Mouse (Mus musculus) lung, adult 2 months (tissue): ENCODE data around the gene Fam78a. TPM values are rescaled to one million over a fixed set of nuclear protein-coding genes. Genes with fewer than 3 reads are reported as not detected.
"Not testable (repeated sequence)": the region's sequence is repeated elsewhere in the genome, so short reads cannot be mapped to it uniquely, and the experiment has no call there.

Experiments
- DNase-seq: peaks from one replicate; pipeline ENCODE4 v3.0.0; 2022
- H3K4me1 ChIP-seq: fragments of 200-500 bp; 2 replicates; pipeline ENCODE4 v1.6.1; 2011; ENCODE audit warnings: low read length; ENCODE audit not compliant: control insufficient read depth, insufficient read depth
- H3K4me3 ChIP-seq: fragments of 200-500 bp; replicated peaks from 2 replicates; pipeline ENCODE3; 2011; ENCODE audit warnings: low read depth, mild to moderate bottlenecking, control low read depth, low read length; ENCODE audit errors: extremely low read depth
- CTCF ChIP-seq: fragments of 200-500 bp; IDR thresholded peaks from 2 replicates; pipeline ENCODE4 v1.5.1; 2011; ENCODE audit warnings: mild to moderate bottlenecking, low read length, control low read depth; ENCODE audit not compliant: insufficient read depth
- POLR2A ChIP-seq: fragments of 200-500 bp; IDR thresholded peaks from 2 replicates; pipeline ENCODE4 v1.6.1; 2011; ENCODE audit warnings: low read depth, mild to moderate bottlenecking, control low read depth, low read length, borderline replicate concordance; ENCODE audit errors: extremely low read depth
- WGBS: fragments of 180-500 bp; shearing (Covaris S2); methylation state at CpG from one replicate; pipeline ENCODE4 v1.1.7; 2018; 5-methylcytosine and 5-hydroxymethylcytosine counted together
- polyA plus RNA-seq: library from polyadenylated mRNA; depleted of rRNA; stranded (reverse); fragments of >200 nt; gene quantifications from 2 replicates; pipeline ENCODE4 v1.2.3, GENCODE M21; 2012

The Fam78a gene
- polyA plus RNA-seq, 1 experiment = 7.5 TPM

DNA sequence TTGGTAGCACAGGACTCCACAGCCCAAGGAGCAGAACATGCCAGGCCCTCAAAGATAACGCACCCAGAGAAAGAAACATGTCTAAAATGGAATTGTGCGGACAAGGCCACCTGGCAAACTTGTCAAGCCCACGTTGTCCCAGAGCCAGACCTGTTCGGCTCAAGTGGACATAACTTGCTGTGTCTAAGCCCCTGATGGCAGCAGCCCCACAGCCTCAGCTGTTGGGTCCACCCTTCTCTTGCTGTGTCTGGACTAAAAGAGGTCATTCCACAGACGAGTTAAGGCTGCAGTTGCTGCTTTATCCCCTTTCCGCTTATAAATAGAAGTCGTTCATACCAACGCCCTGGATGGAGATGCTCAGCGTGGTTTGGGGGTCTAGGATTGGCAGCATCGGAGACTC, 28.1 kb downstream of the Fam78a start:
- no peak for TF ChIP-seq POLR2A
- no peak for TF ChIP-seq CTCF
- H3K4me3 ChIP-seq = no peak overlapping the region
- WGBS = 78% methylated on average over 10 of the region's 10 CpGs
- H3K4me1 ChIP-seq = no peaks in the 10 kb centered on the region
- DNase-seq = no peak

DNA sequence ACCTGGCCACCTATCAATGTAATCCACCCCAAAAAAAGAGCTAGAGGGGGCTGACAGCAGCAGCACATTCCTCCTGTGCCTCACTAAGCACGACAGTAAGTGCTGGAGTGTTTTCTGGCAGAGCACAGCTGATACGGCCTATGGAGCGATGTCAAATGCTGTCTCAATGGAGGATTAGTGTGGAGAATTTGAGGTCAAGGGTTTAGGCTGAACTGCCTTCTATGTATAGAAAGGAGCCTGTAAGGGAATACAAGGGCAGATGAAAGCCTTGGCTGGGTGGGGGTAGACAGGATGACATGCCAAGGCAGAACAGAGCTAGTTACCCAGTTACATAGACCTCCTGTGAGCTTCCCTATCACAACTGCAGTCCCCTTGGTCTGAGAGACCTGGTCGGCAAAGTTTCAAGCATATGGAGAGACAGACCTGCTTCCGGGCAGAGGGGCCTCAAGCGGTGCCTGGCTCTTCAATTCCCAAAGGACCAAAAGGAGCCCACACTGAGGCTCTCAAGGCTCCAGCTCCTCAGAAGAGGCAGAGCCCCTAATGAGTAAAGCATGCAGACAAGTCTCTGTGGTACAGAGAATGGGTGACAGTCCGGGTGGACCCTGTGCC, 29.2 kb downstream of the Fam78a start:
- Histone ChIP-seq H3K4me1 (no peaks in the 10 kb centered on the region), H3K4me3 (no peak overlapping the region)
- no peak for DNase-seq
- TF ChIP-seq POLR2A = no peak
- no peak for TF ChIP-seq CTCF
- 68% methylated on average over 7 of the region's 7 CpGs for WGBS

DNA sequence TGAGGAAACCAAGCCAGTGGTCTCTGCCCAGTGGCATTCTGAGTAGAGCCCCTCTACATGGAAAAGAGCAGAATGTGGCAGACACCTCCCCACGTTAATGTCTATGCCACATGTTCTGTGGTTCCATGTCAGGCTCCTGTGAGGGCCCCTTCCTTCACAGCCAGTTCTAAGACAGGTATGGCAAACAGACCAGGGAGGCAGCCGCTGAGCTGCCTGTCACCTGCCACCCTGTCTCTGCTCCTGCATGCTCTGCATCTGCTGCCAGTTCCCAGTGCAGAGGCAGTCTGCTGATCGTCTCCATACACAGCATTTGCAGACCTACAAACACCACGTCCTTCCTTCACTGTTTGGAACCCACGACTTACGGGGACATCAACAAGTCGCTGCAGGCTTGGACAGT, 32.2 kb downstream of the Fam78a start:
- Histone ChIP-seq H3K4me1 (no peaks in the 10 kb centered on the region), H3K4me3 (no peak overlapping the region)
- WGBS = 92% methylated on average over 7 of the region's 7 CpGs
- TF ChIP-seq POLR2A (no peak), CTCF (no peak)
- no peak for DNase-seq

GRCm38 (mm10) chr2:32051791-32052190, 32.9 kb downstream of the Fam78a start:
- H3K4me3 ChIP-seq = no peak overlapping the region
- WGBS = 84% methylated on average over 8 of the region's 8 CpGs
- no peaks in the 10 kb centered on the region for H3K4me1 ChIP-seq
- no peak for DNase-seq
- TF ChIP-seq POLR2A = no peak
- no peak for TF ChIP-seq CTCF

DNA sequence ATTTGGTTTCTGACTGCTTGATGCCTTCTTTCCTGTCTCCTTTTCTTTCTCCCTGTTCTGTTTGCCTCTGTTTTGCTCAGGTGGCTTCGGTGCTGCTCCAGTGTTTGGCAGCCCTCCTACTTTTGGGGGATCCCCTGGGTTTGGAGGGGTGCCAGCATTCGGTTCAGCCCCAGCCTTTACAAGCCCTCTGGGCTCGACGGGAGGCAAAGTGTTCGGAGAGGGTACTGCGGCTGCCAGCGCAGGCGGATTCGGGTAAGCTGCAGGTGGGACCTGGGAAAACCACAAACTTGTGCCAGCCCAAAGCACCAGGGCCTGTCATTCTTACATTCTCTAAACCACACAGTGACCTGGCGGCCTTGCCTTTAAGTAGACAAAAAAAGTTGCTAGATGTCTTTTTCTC, 37.3 kb downstream of the Fam78a start:
- WGBS = 79% methylated on average over 10 of the region's 10 CpGs
- TF ChIP-seq CTCF = no peak
- no peak for TF ChIP-seq POLR2A
- no peak overlapping the region for H3K4me3 ChIP-seq
- DNase-seq = no peak
- no peaks in the 10 kb centered on the region for H3K4me1 ChIP-seq

- TF ChIP-seq POLR2A (no peak), CTCF (no peak)
- Histone ChIP-seq H3K4me3 (no peak overlapping the region), H3K4me1 (no peaks in the 10 kb centered on the region)
- DNase-seq = no peak
- 85% methylated on average over 10 of the region's 10 CpGs for WGBS
Measured at GRCm38 (mm10) chr2:32046009-32046408, 38.6 kb downstream of the Fam78a start.

DNA sequence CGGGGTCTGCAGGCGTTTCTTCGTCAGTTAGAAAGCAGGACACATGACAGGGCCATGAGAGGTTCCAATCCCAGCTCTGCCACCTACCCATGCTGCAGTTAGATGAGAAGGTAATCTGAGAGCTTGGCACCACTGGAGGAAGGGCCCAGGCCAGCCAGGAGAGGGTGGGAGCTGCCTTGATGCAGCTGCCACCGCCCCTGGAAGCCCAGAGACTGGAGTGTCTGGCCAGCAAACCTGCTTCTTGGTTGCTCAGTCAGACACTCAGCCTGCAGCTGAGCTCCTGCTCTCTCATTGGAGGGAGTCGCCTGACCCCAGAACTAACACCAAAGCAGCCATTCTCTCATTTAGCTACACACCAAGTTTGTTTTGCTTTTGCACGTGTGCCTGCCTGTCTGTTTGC, 39.3 kb downstream of the Fam78a start:
- TF ChIP-seq CTCF (no peak), POLR2A (no peak)
- no peak for DNase-seq
- Histone ChIP-seq H3K4me1 (no peaks in the 10 kb centered on the region), H3K4me3 (no peak overlapping the region)
- WGBS = 78% methylated on average over 6 of the region's 6 CpGs

- H3K4me3 ChIP-seq = no peak overlapping the region
- H3K4me1 ChIP-seq = no peaks in the 10 kb centered on the region
- DNase-seq = no peak
- 66% methylated on average over 5 of the region's 5 CpGs for WGBS
- TF ChIP-seq CTCF (no peak), POLR2A (no peak)
Measured at GRCm38 (mm10) chr2:32043836-32044235, 40.8 kb downstream of the Fam78a start.

GRCm38 (mm10) chr2:32041087-32041486, 43.6 kb downstream of the Fam78a start:
- no peak for DNase-seq
- Histone ChIP-seq H3K4me3 (no peak overlapping the region), H3K4me1 (no peaks in the 10 kb centered on the region)
- no peak for TF ChIP-seq POLR2A
- TF ChIP-seq CTCF = no peak
- WGBS = 85% methylated on average over 2 of the region's 2 CpGs

DNA sequence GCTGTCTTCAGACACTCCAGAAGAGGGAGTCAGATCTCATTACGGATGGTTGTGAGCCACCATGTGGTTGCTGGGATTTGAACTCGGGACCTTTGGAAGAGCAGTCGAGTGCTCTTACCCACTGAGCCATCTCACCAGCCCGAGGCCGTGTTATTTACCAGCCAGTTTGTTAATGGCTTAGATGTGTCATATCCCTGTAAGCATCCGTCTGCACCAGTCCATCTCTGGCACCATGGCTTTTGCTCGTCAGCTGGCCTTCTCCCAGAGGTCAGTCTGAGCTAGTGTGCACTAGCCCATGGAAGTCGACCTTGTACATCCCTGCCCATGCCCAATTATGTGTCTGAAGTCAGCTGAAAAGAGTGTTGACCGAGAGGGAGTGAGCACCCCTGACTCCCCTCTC, 44.0 kb downstream of the Fam78a start:
- not testable (repeated sequence) for H3K4me3 ChIP-seq, H3K4me1 ChIP-seq, DNase-seq
- WGBS = 92% methylated on average over 9 of the region's 9 CpGs

DNA sequence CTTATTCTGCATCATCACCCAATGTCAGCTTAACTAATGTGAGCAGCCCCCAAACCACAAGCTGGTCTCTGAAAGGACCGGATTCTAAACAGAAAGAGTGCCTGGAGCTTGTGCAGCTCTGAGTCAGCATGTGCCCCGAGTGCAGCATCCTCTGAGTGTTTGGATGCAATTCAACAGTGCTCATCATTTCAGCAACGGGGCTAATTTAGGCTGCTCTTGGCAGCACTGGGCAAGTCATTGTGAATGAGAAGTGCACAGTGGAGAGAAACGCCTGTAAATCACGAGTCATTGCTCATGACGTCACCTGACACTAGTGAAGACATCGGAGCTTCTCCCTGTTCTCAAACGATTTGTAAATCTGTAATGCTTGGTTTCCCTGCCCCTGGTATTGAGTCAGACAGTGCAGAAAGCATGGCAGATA, 46.0 kb downstream of the Fam78a start:
- Histone ChIP-seq H3K4me3 (no peak overlapping the region), H3K4me1 (no peaks in the 10 kb centered on the region)
- no peak for DNase-seq
- TF ChIP-seq POLR2A = no peak
- no peak for TF ChIP-seq CTCF
- 70% methylated on average over 8 of the region's 8 CpGs for WGBS

DNA sequence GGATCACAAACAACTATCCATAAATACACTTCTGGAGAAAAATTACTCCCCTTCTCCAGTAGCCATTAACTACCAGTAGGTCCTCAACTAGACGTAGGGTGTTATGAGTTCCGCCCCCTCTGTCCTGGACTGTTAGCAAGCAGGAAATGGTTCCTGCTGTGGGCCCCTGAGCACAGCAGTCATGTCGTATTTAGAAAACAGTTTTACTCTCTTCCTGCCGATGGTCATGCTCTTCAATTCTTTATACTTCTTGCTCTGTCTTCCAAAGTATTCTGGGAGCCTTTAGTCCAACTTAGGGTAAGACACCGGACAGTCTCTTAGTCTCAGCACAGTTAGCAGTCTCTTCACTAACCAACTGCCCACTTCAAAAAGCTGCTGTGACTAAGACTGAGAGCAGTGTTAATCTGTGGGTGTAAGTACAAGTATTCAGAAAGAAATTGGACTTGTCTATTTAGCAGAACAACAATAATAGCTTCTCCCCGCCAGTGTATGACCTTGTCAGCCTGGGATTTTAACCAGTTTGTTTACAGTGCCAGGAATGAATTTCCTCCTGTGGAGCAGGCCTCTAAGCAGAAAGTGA, 47.3 kb downstream of the Fam78a start:
- DNase-seq = no peak
- Histone ChIP-seq H3K4me3 (no peak overlapping the region), H3K4me1 (no peaks in the 10 kb centered on the region)
- TF ChIP-seq POLR2A (no peak), CTCF (no peak)
- WGBS = 45% methylated on average over 6 of the region's 6 CpGs
